Mouse (Mus musculus): Measurements from ENCODE around the gene Rasgrf1. TPM values are rescaled to one million over a fixed set of nuclear protein-coding genes. Genes with fewer than 3 reads are reported as not detected.

Gene Rasgrf1
- total RNA-seq, 1 experiment = 0.04 TPM

DNA sequence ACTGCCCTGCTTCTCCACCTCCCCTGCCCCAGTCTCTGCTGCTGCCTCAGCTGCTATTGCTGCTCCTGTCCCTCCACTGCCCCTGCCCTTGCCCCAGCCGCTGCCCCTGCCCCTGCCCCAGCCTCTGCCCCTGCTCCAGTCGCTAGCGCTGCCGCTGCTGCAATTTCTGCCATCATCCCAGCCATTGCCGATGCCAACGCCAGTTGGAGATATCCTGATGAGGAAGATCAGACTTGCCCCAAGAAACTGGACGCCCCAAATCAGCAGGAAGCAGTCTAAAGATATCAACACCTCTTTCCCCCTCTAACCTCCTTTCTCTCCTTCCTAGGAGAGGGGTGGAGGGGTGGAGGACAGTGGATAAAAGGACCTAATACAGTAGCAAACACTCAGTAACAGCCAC is 28.2 kb upstream of the Rasgrf1 start:
- Histone ChIP-seq H3K4me1 (ENCODE audit: control insufficient read depth in 2 of 2, insufficient read depth in 2 of 2, low read length in 2 of 2, poor library complexity in 1 of 2) (peaks cover 0 to 2% of the 10 kb centered on the region in 2 experiments; a peak in 1 of 4 replicates), H3K9me3 (ENCODE audit: control insufficient read depth, insufficient read depth, low read depth, low read length) (no peaks in the 10 kb centered on the region; the same call in 1 of the 2 replicates), H3K4me3 (ENCODE audit: insufficient read depth in 1 of 2, low read depth in 1 of 2, low read length in 2 of 2, poor library complexity in 1 of 2, severe bottlenecking in 1 of 2) (no peak overlapping the region), H3K9ac (ENCODE audit: insufficient read depth, low read depth, low read length, poor library complexity, severe bottlenecking) (no peak overlapping the region), H3K27ac (ENCODE audit: insufficient read depth, low read depth, low read length, poor library complexity, severe bottlenecking) (no peak overlapping the region), H3K36me3 (ENCODE audit: control insufficient read depth, insufficient read depth, low read length, poor library complexity, severe bottlenecking) (no peaks in the 10 kb centered on the region)
- TF ChIP-seq ZC3H11A (IDR thresholded peaks at IDR 0.05; ENCODE audit: borderline replicate concordance, low read depth, low read length) (no peak), HCFC1 (IDR thresholded peaks at IDR 0.05; ENCODE audit: borderline replicate concordance, insufficient read depth, low read length) (no peak), ZNF384 (IDR thresholded peaks at IDR 0.05; ENCODE audit: low read depth, low read length) (no peak), MAFK (IDR thresholded peaks at IDR 0.05; ENCODE audit: insufficient read depth, low read depth, low read length) (no peak), CHD2 (IDR thresholded peaks at IDR 0.05; ENCODE audit: low read depth, low read length) (no peak)
- DNase-seq (ENCODE audit: low read depth, low spot score) = no peak
- in situ Hi-C loops (cut with MboI; ENCODE audit: low sequenced_read_pairs in 2 of 2, unreplicated experiment in 2 of 2) = no loop called here

DNA sequence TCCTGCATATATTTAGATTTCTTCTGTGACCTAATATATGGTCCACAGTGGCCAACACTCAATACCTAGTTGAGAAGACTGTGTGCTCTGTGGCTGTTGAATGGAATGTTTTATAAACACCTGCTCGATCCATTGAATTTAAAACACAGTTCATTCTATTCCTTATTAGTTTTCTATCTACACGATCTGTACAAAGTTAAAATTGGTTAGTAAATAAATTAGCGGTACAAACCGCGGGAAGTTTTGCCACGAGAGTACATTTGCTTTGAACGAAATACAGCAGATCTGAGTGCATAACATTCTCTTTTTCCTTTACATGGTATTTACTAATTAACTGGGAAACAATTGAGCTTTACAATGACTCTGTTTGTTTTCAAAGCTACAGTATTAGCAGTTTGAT is 27.1 kb upstream of the Rasgrf1 start:
- no peaks in the 10 kb centered on the region for H3K36me3 ChIP-seq (ENCODE audit: control insufficient read depth, insufficient read depth, low read length, poor library complexity, severe bottlenecking)
- peaks cover 0 to 2% of the 10 kb centered on the region in 2 experiments; a peak in 1 of 4 replicates for H3K4me1 ChIP-seq (ENCODE audit: control insufficient read depth in 2 of 2, insufficient read depth in 2 of 2, low read length in 2 of 2, poor library complexity in 1 of 2)
- no peak overlapping the region for H3K9ac ChIP-seq (ENCODE audit: insufficient read depth, low read depth, low read length, poor library complexity, severe bottlenecking)
- H3K27ac ChIP-seq (ENCODE audit: insufficient read depth, low read depth, low read length, poor library complexity, severe bottlenecking) = no peak overlapping the region
- no peak for DNase-seq (ENCODE audit: low read depth, low spot score)
- no peaks in the 10 kb centered on the region; the same call in 1 of the 2 replicates for H3K9me3 ChIP-seq (ENCODE audit: control insufficient read depth, insufficient read depth, low read depth, low read length)
- H3K4me3 ChIP-seq (ENCODE audit: insufficient read depth in 1 of 2, low read depth in 1 of 2, low read length in 2 of 2, poor library complexity in 1 of 2, severe bottlenecking in 1 of 2) = no peak overlapping the region
- TF ChIP-seq CHD2 (IDR thresholded peaks at IDR 0.05; ENCODE audit: low read depth, low read length) (no peak), MAFK (IDR thresholded peaks at IDR 0.05; ENCODE audit: insufficient read depth, low read depth, low read length) (no peak), ZNF384 (IDR thresholded peaks at IDR 0.05; ENCODE audit: low read depth, low read length) (no peak), HCFC1 (IDR thresholded peaks at IDR 0.05; ENCODE audit: borderline replicate concordance, insufficient read depth, low read length) (no peak), ZC3H11A (IDR thresholded peaks at IDR 0.05; ENCODE audit: borderline replicate concordance, low read depth, low read length) (no peak)
- in situ Hi-C loops (cut with MboI; ENCODE audit: low sequenced_read_pairs in 2 of 2, unreplicated experiment in 2 of 2) = no loop called here

- DNase-seq (ENCODE audit: low read depth, low spot score) = no peak
Observed at GRCm38 (mm10) chr9:89885701-89886218, 23.9 kb upstream of the Rasgrf1 start.

DNA sequence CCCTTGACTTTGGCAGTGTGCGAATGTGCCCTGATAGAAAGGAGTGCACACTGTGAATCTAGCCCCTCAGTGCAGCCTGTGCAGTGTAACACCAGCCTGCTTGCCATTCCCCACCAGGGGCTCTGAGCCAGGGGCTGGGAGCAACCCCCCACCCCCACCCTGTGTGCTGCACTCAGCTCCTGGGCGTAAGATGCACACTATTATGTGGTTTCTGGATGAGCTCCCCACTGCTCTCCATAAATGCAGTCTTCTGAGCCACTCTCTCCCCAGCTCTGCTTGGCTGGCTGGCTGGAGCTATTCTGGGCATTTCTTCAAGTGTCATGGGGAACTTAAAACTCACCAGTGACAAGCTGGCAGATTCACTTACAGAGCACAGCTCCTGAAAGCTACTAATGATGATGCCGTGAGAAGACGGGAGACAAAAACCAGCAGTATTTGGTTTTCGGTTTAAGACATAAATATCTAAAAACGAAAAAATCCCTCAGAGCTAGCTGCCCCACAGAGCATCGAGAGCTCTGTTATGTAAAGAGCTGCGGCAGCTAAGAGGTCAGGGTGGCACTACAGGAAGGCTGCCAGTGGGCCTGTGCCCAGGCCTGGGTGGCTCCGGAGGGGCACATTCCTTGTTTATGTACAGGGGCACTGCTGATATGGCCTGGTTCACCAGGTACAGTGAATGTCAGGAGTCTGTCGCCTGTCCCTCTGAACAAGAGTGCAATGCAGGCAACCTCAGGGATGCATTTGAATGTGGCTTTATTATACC is 18.0 kb upstream of the Rasgrf1 start:
- TF ChIP-seq HCFC1 (IDR thresholded peaks at IDR 0.05; ENCODE audit: borderline replicate concordance, insufficient read depth, low read length) = no peak
- no peak for TF ChIP-seq CHD2 (IDR thresholded peaks at IDR 0.05; ENCODE audit: low read depth, low read length)
- TF ChIP-seq ZNF384 (IDR thresholded peaks at IDR 0.05; ENCODE audit: low read depth, low read length) = no peak
- no peak for TF ChIP-seq MAFK (IDR thresholded peaks at IDR 0.05; ENCODE audit: insufficient read depth, low read depth, low read length)
- no peak for TF ChIP-seq ZC3H11A (IDR thresholded peaks at IDR 0.05; ENCODE audit: borderline replicate concordance, low read depth, low read length)
- in situ Hi-C loops (cut with MboI; ENCODE audit: low sequenced_read_pairs in 2 of 2, unreplicated experiment in 2 of 2) = no loop called here
- no peak for DNase-seq (ENCODE audit: low read depth, low spot score)
- Histone ChIP-seq H3K36me3 (ENCODE audit: control insufficient read depth, insufficient read depth, low read length, poor library complexity, severe bottlenecking) (no peaks in the 10 kb centered on the region), H3K9ac (ENCODE audit: insufficient read depth, low read depth, low read length, poor library complexity, severe bottlenecking) (no peak overlapping the region), H3K9me3 (ENCODE audit: control insufficient read depth, insufficient read depth, low read depth, low read length) (no peaks in the 10 kb centered on the region), H3K4me1 (ENCODE audit: control insufficient read depth in 2 of 2, insufficient read depth in 2 of 2, low read length in 2 of 2, poor library complexity in 1 of 2) (no peaks in the 10 kb centered on the region), H3K27ac (ENCODE audit: insufficient read depth, low read depth, low read length, poor library complexity, severe bottlenecking) (no peak overlapping the region), H3K4me3 (ENCODE audit: insufficient read depth in 1 of 2, low read depth in 1 of 2, low read length in 2 of 2, poor library complexity in 1 of 2, severe bottlenecking in 1 of 2) (no peak overlapping the region)

More at GRCm38 (mm10) chr9:89885701-89886218, 23.9 kb upstream of the Rasgrf1 start:
- TF ChIP-seq ZC3H11A (IDR thresholded peaks at IDR 0.05; ENCODE audit: borderline replicate concordance, low read depth, low read length) (no peak), ZNF384 (IDR thresholded peaks at IDR 0.05; ENCODE audit: low read depth, low read length) (peak; percentile 60), HCFC1 (IDR thresholded peaks at IDR 0.05; ENCODE audit: borderline replicate concordance, insufficient read depth, low read length) (no peak), CHD2 (IDR thresholded peaks at IDR 0.05; ENCODE audit: low read depth, low read length) (no peak)
- Histone ChIP-seq H3K4me3 (ENCODE audit: insufficient read depth in 1 of 2, low read depth in 1 of 2, low read length in 2 of 2, poor library complexity in 1 of 2, severe bottlenecking in 1 of 2) (no peak overlapping the region), H3K9me3 (ENCODE audit: control insufficient read depth, insufficient read depth, low read depth, low read length) (no peaks in the 10 kb centered on the region), H3K27ac (ENCODE audit: insufficient read depth, low read depth, low read length, poor library complexity, severe bottlenecking) (no peak overlapping the region), H3K36me3 (ENCODE audit: control insufficient read depth, insufficient read depth, low read length, poor library complexity, severe bottlenecking) (no peaks in the 10 kb centered on the region), H3K4me1 (ENCODE audit: control insufficient read depth in 2 of 2, insufficient read depth in 2 of 2, low read length in 2 of 2, poor library complexity in 1 of 2) (no peaks in the 10 kb centered on the region), H3K9ac (ENCODE audit: insufficient read depth, low read depth, low read length, poor library complexity, severe bottlenecking) (no peak overlapping the region)
- in situ Hi-C loops (cut with MboI; ENCODE audit: low sequenced_read_pairs in 2 of 2, unreplicated experiment in 2 of 2) = no loop called here
